Mouse (Mus musculus) urinary bladder, adult 2 months (tissue): ENCODE data around the gene Rcor1. TPM values are rescaled to one million over a fixed set of nuclear protein-coding genes. Genes with fewer than 3 reads are reported as not detected.
"Not testable (repeated sequence)": the region's sequence is repeated elsewhere in the genome, so short reads cannot be mapped to it uniquely, and the experiment has no call there.

Experiments used
- DNase-seq: peaks from one replicate; pipeline ENCODE4 v3.0.0; 2022; ENCODE audit warnings: low spot score
- polyA plus RNA-seq: library from polyadenylated mRNA; depleted of rRNA; stranded (reverse); fragments of >200 nt; gene quantifications from 2 replicates; pipeline ENCODE4 v1.2.3, GENCODE M21; 2012

Gene Rcor1
- polyA plus RNA-seq, 1 experiment: 12.6 TPM

DNA sequence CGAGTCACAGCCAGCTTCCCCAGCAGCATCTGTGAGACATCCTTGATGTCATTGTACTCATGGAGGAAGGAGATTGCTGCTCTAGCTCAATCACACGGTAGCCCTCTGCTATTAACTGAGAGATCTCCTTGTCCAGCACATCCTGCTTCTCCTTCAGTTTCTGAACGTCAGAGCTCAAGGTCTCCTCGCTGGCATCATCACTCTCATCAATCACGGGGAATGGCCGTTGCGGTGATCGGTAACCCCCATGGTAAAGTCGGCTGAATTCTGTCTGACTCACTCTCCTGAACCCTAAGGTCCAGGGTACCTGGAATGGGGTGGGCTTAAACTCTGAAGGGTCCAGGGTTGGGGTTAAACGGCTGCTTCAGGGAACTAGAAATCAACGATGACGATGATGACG is 28.7 kb downstream of the Rcor1 start:
- no peak for DNase-seq

- DNase-seq: not testable (repeated sequence)
Observed at GRCm38 (mm10) chr12:111069299-111069698, 30.1 kb downstream of the Rcor1 start.

GRCm38 (mm10) chr12:111071009-111071408 is 31.9 kb downstream of the Rcor1 start:
- no peak for DNase-seq

DNA sequence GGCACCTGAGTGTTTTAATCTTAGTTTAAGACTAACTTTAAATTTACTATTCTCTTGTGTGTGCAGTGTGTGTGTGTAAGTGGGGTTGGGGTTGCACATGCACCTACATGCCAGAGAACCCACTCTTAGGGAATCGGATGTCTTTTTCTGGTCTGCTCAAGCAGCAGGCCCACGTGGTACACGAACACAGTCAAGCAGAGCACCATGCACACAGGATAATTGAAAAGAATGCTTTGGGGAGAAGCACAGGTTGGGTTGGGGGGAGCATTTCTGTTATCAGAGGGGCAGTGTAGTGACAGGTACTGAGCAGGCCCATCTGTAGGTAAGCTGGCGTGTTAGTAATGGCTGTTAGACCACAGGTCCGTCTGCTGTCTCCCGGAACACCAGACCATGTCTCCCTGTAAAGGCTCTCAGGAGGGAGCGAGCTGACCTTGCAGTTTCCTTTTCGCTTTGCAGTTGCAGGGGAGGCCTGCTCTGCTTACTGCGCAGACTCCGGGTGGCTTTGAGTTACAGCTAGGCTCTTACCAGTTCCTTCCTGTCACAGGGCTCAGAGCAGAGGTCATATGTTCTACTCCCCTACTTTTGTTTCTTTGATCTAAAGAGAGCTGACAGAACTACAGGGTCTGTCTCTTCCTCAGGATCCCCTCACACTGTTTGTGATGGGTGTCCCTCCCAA is 32.5 kb downstream of the Rcor1 start:
- DNase-seq: no peak

GRCm38 (mm10) chr12:111076385-111076965 is 37.3 kb downstream of the Rcor1 start:
- DNase-seq: no peak

DNA sequence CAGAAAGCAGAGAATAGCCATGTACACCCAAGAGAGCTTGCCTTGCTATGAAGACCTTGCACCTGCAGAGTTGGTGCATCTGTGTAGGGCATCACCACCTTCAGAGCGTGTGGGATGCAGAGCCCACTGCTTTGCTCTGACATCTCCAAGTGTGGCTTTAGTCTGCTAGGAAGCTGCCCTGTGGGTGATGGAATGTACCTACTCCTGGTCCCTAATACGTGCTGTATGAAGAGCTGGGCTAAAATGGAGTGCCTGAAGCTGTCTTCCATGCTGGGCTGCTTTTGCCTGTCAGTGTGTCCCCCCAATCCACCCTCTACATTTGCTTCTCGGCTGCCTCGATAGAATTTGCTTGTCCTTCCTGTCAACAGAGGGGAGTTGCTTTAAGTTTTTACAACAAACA is 46.4 kb downstream of the Rcor1 start:
- DNase-seq: no peak

- no peak for DNase-seq
Observed at GRCm38 (mm10) chr12:111087066-111087465, 47.9 kb downstream of the Rcor1 start.

DNA sequence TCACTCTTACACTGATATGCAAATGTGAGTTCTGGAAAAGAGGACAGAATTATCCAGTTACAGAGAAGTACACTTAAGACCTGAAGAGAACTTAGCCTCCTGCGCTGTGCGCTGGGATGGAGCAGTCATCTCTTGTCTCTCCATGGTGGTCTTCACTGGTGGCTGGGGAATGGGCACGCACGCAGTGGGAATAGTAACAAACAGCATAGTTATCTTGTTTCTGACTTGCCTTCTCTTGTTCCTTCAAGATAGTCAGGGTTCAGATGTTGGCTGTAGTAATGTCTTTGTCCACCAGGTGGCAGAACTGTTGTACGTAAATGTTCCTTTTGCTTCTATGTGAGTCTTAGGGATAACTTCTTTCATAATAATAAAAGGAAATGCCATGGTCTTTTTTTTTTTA is 49.0 kb downstream of the Rcor1 start:
- DNase-seq: no peak

DNA sequence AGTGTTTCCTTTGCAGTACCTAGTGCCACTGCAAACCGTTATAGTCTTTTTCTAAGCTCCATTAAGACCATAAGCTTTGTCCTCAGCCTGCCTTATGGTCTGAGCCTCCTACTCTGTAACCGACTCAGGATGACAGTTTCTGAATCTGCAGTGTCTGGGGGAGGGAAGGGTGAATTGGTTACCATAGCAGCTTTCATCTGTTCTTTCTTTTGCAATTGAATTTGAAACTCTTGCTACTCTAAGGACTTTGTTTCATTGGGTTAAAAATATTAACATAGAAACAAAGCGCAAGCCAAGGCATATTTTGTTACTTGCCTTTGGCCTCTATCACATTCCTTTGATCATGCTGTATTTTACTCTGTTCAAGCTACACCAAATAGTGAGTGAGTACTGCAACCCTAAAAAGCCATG is 49.6 kb downstream of the Rcor1 start:
- DNase-seq: no peak

DNA sequence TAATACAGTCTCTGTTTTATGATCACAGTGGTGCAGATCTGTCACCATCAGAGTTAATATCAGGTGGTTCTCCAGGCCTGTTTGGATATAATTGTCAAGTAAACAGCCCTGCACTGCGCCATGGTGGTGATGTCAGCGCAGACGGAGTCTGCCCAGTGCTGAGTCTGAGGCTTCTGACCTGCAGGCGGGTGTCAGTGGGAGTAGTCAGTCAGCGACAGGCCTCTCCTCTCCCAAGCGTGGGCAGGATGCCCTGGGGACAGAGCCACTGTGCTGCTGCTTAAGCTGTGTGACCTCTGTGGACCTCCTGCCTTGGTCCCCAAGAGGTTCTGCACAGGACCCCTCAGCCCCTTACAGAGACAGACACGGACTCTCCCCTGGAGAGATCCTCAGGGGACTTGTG is 50.0 kb downstream of the Rcor1 start:
- no peak for DNase-seq

- no peak for DNase-seq
Observed at GRCm38 (mm10) chr12:111090801-111091200, 51.6 kb downstream of the Rcor1 start.

GRCm38 (mm10) chr12:111091981-111092380 is 52.8 kb downstream of the Rcor1 start:
- DNase-seq: peak; percentile 33

DNA sequence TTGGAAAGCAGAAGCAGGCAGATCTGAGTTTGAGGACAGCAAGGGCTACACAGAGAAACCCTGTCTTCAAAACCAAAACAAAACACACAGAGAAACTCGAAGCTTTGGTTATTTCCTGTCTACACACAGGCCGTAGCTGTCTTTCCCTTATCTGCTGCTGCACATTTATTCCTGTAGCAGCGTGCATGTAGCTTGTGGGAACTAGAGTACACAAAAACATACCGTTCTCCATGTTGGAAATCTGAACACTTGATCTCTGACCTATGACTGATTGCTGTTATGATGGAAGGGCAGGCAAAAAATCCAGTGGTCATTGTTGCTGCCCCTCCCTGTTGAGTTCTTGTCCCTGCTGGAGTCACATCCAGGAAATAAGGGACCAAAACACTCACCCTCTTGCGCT is 54.9 kb downstream of the Rcor1 start:
- no peak for DNase-seq

DNA sequence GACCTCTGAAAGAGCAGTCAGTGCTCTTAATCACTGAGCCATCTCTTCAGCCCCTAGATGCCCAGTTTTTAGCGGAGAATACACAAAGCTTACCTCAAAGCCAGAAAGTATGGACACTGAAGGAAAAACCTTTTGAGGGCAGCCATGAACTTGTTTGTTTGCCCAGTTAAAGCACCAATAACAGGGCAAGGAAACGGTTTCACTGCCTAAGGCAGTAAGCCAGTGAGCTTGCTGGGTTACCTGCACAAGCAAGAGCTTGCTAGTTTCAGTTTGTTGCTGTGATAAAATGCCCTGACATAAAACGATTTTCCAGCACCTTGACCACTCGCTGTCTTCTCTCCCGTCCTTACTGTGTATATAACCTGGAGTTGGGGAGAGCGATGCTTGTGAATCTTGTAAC is 55.9 kb downstream of the Rcor1 start:
- DNase-seq: no peak

DNA sequence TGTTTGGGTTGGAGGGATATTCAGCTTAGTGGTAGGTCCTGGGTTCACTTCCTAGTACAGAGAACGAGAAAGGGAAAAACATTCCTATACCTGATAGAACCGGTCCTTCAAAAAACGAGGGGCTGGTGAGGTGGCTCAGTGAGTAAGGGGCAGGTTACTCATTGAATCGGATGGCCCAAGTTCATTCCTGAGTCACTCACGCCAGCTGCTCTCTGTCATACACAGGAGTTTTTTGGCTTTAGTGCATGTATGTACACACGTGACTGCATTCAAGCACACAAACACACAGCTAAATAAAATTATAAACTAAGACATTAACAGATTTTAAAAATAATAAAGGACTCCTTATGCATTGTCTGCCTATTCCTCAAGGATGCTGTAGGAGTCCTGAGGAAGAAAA is 57.1 kb downstream of the Rcor1 start:
- no peak for DNase-seq

GRCm38 (mm10) chr12:111097036-111097435 is 57.9 kb downstream of the Rcor1 start:
- DNase-seq: no peak

DNA sequence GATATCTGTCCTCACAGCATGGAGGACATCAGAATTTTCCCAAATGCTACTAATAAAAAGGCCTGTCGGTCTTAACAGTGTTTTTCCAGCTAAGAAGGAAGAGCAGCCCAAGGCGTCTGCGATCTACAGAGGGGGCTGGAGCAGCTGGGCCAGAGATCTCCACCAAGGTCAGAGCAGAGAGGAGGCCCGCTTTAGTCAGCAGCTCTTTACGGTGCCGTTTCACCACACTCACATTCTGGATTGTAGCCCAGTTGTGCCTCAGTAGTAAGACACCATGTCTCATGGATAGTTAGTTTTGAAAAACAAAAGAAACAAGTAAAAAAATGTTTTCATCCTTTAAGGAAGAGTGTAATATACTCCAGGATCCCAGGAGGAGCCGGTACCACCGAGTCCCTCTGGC is 72.0 kb downstream of the Rcor1 start:
- DNase-seq: no peak

DNA sequence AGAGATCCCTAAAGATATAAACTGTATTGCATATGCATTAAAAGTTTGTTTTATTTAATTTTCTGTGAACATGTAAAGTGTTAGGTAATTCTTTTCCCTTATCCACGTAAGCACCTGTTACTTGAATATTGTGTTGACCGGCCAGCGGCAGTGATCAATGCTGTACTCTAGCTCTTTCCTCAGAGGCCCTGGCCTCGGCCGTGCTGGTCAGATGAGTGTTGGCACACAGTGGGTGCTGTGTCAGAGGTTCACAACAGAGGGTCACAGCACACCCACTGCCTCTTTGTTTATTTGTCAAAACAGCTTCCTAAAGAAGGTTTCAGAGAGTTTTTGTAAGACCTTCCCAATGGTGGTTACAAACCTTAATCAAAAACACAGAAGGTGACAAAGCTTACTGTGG is 75.4 kb downstream of the Rcor1 start:
- no peak for DNase-seq

- DNase-seq: no peak
Observed at GRCm38 (mm10) chr12:111119506-111120085, 80.4 kb downstream of the Rcor1 start.

DNA sequence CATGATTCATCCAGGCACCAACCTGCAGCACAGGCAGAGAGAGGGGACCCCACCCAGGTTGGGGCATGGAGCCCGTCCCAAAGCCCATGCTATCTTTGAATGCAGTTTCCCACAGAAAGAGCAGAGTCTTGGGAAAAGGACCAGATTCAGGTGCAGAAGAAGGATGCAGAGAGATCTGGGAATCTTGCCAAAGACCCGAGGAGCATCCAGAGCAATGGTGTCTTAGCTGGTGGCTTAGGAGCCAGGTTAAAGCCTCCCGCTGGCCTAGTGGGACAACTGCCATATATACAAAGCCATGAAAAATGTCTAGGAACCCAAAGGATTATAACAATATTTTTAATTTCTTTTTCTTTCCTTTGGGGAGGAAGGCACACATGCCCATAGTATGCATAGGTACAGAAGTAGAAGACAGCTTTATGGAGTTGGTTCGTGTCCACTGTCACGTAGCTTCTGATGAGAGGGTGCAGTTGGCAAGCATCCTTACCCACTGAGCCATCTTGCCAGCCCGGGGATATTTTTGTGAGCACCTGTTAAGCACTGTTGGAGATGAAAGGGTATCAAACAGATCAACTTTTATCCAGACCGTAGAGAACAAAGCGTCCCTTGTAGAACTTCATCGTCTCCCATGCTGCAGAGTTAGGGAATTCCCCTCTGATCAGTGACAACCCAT is 82.0 kb downstream of the Rcor1 start:
- DNase-seq: no peak

DNA sequence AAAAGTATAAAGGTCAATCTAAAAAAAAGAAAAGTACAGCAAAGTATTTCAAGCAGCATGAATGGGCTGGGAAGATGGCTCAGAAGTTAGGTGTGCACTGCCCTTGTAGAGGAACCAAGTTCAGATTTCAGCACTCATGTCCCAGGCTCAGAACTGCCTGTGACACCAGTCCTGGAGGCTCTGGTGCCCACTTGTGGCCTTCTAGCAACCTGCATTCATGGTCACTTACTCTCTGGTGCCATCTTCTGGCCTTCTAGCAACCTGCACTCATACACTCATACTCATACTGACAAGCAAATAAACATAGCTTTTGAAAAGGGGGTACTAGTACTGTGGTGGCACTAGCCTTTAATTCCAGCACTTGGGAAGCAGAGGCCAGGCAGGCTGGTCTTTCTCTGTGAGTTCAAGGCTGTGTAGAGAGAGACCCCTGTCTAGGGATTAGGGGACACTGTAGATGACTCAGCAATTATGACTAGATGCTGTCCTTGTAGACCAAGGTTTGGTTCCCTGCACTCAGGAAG is 83.2 kb downstream of the Rcor1 start:
- DNase-seq: no peak

DNA sequence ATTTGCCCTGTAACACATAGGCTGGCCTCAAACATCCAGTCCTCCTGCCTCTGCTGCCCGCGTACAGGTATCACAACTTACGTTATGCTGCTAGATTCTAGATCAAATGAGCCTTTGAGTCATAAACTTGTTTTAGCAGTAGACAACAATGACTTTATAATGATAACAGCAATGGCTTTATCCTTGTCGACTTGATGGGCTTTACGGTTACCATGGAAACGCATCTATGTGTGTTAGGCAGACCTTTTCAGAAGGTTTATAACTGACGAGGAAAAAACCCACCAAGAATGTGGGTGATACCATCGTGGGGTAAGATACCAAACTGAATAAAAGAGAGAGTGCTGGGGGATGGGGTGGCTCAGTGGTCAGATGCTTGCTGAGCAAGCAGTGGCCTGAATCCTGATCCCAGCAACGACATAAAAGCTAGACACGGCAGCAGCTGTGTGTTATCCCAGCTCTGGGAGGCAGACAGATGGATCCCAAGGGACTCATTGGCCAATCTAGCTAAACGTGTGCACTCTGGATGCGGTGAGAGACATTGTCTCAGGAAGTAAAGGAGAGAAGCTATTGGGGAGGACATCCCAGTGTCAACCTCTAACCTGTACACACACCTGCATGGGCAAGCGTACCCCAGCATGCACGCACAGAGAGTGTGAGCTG is 85.6 kb downstream of the Rcor1 start:
- no peak for DNase-seq
